Mouse (Mus musculus): ENCODE measurements around the gene Anapc5.

Gene Anapc5

DNA sequence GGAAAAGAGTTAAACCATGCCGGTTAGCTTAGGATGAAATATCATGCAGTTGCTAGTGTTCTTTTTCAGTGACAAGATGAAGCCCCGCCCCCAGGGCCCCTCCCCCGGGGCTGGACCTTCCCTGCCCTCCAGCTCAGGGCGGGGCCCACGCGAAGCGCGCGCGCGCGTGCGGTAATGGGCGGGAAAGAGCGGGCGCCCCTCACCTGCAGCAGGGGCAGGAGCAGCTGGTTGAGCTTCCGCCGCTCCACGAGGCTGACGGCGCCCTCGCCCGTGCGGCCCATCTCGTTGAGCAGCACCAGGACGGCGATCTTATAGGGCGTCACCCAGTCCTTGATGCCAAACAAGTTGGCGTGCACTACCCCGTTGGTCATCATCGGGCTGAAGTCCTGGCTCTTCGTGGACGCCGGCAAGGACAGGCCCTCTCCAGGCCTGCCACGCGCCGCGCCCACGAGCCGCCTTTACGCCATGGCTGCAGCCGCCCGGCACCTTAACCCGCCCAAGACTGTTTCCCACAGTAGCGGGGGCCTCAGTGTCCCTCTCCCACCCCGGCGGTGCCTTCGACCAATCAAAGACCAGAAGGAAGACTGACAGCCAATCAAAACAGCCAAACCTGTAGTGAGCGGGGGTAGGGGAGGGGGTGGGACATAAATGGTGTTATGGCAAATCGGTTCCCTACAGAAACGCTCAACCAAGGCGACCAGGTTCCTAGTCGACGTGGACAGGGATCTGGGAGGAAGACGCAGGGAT lies at the start of gene Anapc5:
TSS of gene Anapc5 (minus strand) at position 563 of the 747 bp plus-strand sequence.
- DNase-seq, result peak; percentile 96

DNA sequence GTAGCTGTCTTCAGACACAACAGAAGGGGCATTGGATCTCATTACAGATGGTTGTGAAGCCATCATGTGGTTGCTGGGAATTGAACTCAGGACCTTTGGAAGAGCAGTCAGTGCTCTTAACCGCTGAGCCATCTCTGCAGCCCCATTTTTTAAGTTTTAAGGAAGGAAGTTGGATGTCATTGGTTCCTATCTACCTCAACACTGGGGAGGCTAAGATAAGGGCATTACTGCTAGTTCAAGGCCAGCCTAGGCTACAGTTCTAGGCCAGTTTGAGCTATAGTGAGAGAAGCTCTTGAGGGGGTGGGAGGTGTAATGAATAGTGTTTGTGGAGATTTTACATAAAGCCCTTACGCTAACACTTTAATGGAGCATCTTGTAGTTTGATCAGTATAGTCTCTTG lies 41.9 kb upstream of the Anapc5 start:
- no peak for DNase-seq

DNA sequence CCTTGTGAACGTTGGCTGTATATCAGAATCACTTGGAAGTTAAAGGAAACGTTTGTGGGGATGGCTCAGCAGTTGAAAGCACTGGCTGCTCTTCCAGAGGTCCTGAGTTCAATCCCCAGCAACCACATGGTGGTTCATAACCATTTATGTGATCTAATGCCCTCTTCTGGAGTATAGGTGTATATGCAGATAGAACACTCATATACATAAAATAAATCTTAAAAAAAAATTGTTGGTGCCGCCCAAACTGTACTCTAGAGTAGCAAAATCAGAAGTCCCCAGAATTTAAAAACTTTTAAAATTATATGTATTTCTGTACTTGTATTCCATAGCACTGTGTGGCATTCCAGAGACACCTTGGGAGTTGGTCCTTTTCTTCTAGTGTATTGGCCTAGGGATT lies 34.7 kb upstream of the Anapc5 start:
- DNase-seq, result no peak

DNA sequence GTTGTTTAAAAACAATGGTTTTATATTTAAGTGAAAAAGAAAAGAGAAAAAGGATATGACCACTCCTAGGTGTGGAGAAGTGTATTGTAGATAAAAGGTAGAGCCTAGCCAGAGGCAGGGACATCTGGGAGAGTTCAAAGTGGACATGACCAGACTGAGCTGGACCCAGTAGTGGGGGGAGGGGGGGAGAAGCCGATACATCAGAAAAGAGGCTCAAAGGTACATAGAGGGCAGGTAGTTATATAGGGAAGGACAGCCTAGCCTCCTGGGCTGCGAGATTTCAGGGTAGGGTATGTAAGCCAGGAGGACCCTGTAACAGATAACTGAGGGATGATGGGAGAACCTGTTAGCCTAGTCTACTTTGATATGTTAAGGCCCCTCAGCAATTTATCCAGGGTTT lies 31.5 kb upstream of the Anapc5 start:
- no peak for DNase-seq

DNA sequence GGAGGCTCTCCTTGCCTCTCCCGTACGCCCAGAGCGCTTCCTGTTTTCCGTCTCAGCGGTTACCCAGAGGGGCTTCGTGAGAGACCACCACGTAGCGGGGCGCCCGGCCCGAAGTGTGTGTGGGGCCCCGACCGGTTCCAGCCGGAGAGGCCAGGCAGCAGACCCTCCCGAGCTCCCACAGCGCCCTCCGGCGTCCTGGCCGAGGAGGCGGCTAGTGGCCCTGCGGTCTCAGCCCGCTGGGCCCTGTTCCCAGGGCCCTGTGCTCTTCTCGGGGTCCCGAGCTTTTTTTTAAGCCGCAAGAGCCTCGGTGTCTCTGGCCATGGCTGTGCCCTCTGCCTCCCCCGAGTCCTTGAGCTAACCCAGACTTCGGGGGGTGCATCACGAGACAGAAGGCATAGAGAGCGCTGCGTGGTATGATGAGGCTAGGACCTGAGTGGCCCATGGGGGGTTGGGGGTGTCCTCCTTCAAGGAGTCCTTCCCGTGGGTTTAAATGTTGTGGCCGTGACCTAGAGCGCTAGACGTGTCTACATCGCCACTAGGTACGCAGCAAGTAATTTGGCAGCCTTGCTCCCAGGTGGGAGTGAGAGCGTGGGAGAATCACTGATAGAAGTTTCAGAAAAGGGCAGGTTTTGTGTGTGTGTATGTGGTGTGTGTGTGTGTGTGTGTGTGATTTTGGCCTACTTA lies 29.3 kb upstream of the Anapc5 start:
- peak; percentile 6 for DNase-seq

DNA sequence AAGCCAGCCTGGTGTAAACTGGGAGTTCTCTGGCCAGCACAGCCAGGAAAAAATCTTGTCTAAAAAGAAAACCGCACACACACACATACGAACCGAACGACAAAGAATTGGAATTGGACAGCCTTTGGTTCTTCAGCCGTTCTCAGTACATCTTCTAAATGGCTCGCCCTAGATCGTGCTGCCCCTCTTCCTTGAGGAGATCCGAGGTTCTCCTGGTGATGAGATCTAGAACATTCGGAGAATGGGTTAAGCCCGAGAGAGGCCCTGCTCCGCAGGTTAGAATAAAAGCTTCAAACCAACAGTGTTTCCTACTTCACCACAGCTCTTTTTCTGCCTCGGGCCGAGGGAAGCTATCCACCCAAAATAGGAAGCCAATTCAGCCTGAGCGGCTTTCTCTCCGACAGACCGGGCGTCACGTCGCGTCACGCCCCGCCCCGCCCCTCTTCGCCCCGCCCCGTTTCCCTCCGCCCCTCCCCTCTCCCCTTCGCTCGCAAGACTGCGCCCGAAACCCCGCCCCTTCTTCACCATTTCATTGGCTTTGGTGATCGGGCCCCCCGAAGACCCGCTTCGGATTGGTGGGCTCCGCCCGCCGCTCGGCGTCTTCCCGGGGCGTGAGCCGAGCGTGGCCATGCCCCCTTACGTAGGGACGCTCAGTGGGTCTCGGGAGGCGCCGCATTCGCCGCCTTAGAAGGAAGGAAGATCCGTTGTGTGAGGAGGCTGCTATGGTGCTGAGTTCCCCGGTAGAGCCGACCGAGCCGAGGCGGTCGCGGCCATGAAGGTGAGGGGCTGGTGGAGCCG lies 28.6 kb upstream of the Anapc5 start, which contains the start of gene Rnf34:
TSS of gene Rnf34 (plus strand) at position 528 of the 798 bp plus-strand sequence.
- peak; percentile 99 for DNase-seq

DNA sequence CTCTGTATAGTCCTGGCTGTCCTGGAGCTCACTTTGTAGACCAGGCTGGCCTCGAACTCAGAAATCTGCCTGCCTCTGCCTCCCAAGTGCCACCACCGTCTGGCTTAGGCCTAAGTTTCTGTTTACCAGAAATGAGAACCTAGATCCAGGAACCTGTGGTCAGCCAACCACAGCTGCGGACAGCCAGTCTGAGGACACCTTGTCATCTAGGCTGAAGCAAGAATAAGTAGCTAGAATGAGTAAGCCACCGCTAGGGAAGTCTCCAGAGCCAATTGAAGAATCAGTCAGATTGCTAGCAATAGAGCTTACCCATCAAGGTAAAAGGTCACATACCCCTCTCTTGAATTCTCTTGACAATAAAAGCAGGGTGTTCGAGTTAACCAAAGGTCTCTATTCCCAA lies 22.7 kb upstream of the Anapc5 start:
- DNase-seq, result peak; percentile 32

DNA sequence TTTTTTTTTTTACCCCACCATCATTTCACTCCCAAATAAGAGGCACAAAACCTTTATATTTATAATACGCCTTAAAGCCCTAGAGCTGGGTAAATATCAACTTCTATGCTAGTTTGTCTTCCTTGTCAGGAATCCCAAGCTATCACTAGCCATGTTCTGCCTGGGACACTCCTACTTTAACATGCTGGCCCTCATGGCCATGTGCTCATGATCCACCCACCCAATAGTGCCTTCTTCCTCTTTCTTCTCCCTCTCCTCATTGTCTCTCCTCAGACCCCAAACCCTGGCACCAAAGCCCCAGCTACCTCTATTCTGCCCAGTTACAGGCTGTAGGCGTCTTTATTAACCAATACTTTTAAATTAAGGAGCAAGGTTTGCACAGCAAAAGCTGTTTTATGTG lies 20.0 kb upstream of the Anapc5 start:
- no peak for DNase-seq

DNA sequence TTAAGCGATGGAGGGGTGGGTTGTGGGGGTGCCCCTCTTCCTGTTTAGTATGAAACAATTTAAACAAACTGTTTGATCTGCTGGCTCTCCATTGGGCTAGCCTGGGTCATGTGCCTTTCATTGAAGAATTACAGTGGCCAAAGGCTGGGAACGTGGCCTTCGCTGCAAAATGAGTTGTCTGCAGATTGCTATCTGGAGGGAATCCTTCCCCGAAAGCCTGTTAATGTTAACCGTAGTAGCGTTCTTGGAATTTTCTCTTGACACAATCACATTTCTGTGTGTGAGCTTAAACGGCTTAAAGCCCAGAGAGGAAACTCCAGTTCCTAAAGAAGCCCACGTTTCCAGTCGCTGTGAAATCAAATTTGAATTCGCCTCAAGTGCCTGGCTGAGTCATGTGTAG lies 11.9 kb upstream of the Anapc5 start:
- no peak for DNase-seq

DNA sequence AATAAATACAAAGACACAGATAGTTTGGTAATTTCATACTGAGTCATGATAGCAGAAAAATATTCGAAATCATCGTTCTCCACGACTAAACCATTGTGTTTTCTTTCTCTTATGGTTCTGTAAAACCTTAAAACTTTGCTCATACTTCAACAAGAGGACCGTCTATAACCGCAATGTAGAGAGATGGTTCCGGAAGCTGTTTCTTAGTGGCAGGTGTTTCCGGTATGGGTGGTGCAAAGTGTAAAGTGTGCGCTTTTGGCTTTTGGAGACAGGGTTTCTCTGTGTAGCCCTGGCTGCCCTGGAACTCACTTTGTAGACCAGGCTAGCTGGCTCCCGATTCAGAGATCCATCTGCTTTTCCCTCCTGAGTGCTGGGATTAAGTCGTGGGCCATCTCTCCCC lies 11.4 kb upstream of the Anapc5 start:
- no peak for DNase-seq

DNA sequence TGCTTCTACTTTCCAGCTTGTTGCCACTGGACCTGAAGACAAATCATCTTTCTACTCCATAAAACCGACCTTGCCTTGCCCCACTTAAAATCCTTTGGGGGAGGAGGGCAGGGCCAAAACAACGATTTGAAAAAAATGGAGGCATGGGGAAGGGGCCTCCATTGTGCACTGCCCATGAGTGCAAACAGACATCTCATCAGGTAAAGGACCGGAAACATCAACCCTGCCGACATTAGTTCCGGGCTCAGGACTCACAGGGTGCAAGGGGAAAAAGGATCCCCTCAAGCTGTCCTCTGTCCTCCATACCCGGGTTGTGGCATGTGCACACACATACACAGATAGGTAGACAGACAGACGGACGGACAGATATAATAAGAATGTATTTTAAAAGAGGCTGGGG lies 4.0 kb upstream of the Anapc5 start:
- DNase-seq, result no peak

DNA sequence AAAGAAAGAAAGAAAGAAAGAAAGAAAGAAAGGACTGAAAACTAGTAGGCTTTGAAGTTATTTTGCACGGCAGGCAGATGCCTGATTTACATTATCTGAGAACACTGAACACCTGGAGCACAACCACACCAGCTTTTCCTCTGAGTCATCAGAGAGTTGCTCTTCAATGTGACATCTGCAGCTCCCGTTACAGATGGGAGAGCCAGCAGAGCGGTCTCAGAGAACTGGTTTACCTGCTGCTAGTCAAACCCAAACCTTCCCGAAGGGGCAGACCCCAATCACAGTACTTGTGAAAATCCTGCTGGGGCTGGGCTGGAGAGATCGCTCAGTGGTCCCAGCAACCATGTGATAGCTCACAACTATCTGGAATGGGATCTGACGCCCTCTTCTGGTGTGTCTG lies 3.3 kb upstream of the Anapc5 start:
- no peak for DNase-seq

DNA sequence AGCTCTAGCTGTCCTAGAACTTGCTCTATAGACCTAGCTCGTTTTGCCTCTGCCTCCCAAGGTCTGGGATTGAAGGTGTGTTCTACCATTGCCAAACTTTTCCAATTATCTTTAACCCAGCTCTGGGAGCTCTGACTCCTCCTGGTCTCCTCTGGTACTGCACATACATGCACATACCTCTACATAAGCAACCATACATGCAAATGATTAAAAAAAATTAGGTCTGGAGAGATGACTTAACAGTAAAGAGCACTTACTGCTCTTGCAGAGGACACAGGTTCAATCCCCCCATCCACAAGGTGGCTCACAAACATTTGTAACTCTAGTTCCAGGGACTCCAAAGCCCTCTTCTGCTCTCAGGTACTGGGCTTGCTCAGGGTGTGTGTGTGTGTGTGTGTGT lies 2.8 kb upstream of the Anapc5 start:
- DNase-seq, result no peak

DNA sequence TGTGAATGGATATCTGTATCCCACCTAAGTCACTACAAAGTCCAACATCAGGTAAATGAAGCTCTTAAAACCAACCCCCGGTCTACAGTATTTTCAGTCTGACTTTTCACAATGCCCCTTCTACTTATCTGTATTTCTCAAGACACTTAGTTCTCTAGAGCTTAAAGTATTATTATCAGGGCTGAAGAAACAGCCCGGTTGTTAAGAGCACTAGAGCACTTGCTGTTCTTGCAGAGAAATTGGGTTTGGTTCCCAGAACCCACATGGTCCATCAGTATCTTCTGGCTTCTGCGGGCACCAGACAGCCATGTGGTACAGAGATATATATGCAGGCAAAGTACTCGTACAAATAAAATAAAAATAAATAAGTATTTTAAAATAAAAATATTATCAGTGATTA lies 1.3 kb upstream of the Anapc5 start:
- DNase-seq, result no peak

DNA sequence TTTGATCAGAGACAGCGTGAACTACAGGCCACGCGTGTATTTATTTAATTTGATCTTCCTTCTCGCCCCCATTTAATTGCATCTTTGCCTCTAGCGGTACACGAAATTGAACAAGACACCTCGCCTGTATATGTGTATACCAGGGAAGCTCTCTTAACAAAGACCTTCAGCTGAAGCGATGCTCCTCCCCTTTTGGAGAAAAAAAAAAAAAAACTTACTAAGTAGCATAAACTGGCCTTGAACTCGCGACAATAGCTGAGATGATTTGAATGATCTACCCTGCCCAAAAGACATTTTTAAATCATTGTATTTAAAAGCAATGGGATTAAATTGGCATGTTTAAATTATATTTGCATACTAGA lies 366 bp upstream of the Anapc5 start:
- DNase-seq, result no peak

DNA sequence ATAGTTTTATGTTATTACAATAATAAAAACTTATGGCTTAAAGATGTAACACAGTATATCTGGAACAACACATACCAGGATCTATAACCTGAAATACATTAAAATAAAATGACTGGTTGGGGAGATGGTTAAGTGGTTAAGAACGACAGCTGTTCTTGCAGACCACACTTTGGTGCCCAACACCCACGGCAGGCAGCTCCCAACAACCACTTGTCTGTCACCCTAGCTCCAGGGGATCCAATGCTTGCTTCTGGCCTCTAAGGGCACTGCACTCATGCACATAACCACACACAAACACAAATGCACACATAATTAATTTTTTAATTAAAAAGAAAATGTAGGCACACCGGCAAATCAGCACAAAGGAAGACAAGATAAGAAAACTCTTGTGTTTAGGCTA lies 8.4 kb downstream of the Anapc5 start:
- no peak for DNase-seq

DNA sequence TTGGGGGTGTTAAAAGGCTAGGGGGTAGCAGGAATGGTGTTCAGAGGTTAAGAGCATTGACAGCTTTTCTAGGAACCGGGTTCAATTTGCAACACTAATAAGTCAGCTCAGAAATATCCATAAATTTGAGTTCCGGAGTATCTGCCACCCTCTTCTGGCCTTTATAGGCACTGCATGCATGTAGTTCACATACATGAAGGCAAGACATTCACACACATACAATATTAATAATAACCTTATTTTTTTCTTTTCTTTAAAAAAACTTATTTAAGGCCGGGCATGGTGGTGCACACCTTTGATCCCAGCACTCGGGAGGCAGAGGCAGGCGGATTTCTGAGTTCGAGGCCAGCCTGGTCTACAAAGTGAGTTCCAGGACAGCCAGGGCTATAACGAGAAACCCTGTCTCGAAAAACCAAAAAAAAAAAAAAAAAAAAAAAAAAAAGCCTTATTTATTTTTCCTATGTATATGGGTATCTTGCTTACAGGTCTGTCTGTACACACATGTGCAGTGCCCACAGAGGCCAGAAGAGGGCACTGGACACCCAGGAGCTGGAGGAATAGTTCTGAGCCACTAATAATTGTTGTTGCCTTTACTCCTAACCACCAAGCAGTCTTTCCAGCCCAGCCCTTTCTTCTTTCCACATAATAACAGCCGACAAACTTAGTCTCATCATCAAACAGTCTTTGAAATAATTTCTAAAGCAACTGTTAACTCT lies 9.6 kb downstream of the Anapc5 start:
- DNase-seq, result peak; percentile 85

DNA sequence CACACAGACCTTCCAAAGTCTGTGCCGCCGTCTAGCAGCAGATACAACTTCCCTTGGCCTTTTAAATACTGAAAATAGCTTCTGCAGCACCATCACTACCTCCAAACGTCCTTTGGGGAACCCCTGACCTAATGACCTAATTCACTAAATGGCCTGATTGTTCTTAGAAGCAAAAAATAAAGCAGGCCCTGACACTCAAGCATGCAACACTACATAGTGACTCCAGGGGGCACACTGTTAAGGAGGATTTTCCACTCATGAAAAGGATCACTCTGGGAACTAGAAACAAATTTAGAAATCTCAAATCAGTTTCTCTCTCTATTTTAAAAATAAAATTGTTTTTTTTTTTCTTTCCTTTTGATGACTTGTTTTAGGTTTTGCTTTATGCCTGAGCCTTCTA lies 15.6 kb downstream of the Anapc5 start:
- DNase-seq, result no peak

DNA sequence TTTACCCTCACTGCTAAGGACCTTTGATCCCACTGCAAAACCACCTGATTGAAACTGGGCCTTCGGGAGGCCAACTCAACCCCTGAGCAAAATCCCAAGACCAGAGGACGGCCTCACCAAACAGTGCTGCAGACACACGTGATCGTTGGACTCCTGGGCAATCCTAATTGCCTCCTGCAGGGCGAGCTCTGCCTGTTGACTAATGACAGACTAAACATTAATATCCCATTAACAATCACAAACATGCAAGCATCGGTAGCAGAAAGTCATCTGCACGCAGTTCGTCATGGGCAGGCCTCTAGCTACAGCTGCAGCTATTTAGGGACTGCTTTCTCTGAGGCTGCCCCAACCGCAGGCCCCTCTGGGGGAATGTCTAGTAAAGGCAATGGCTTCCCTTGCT lies 18.4 kb downstream of the Anapc5 start:
- DNase-seq, result peak; percentile 26

DNA sequence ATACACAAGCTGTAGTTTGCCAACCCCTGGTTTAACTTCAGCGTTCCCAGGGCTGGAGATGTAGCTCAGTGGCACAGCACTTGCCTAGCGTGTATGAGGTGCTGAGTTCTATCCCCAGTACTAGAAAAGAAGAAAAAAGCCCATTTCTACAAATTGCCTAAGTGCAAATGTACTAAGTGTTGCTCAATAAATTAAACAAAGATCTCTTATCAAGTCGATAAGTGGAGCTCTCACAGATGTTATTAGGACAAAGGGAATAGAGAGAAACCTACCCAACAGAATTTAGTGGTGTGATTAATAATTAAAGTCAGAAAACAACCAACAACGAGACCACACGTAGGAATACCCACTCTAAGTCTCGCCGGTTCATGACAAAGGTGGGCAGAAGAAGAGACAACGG lies 19.5 kb downstream of the Anapc5 start:
- DNase-seq, result no peak

DNA sequence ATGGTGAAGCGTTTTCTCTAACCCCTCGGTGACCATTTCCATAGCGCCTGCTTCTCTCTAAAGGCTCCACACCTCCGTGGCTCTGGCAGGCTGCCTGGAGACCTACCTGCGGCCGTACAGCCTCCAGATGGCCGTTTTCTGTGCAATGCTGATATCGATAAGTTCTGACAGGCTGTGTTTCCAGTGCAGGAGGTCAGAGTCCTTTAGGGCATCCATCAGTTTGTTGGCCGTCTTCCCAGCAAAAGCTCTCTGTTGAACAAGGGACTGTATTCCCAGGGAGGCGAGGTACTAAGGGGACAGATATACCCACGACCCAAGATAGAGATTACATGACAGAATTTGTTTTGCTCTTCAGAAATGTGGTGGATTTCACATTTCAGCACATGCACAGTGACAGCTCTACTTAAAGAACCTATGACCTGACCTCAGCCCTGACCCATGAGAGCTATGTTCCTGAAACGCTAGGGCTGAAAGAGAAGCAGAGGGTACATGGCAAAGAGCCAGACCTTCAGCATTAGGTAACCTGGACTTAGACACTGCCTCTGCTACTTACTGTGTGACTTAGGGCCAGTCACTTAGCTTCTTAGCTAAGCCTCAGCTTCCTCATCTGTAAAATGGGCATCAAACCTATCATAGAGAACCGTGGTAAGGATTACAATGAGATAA lies 20.7 kb downstream of the Anapc5 start:
- DNase-seq, result peak; percentile 58

Measured in lung, postnatal 36 days (tissue).